Mouse (Mus musculus): ENCODE measurements at regions not wholly inside any gene's neighbourhood (a gene's known extent, or its start where the extent isn't known, plus 50 kb on each side); places are given as distances from the start of the nearest gene placed in this dataset.

DNA sequence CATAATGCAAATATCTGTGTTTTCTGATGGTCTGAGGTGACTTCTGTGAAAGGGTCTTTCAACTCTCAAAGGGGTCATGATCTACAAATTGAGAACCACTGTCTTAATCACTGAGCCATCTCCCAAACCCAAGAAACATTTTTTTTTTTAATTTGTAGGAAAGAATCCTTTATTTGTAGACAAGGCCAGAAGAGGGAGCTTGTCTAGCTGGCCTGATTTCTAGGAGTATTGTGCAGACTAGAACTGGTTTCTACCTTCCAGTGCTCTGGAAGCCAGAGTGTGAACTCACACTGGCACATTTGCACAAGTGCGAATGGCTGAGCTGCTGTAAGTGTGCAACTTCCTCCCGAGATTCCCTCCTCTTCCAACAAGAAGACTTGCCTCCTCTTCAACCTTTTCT lies 148.1 kb upstream of the Ncam1 start:
- H3K27ac ChIP-seq (ENCODE audit: control insufficient read depth, low read depth, low read length): no peak overlapping the region
- H3K4me3 ChIP-seq (ENCODE audit: control insufficient read depth in 1 of 2, insufficient read depth in 1 of 2, low read depth in 2 of 2, low read length in 2 of 2): no peak overlapping the region
- no peaks in the 10 kb centered on the region for H3K9me3 ChIP-seq (replicated peaks; ENCODE audit: insufficient read depth, low read length)
- no peak for TF ChIP-seq CHD2 (IDR thresholded peaks at IDR 0.05; ENCODE audit: low read length)
- no peaks in the 10 kb centered on the region for H3K36me3 ChIP-seq (ENCODE audit: control insufficient read depth in 1 of 2, insufficient read depth in 2 of 2, low read length in 2 of 2)
- no peak overlapping the region for H3K9ac ChIP-seq (ENCODE audit: control insufficient read depth, low read depth, low read length, poor library complexity, severe bottlenecking)
- no peak for DNase-seq (ENCODE audit: low read depth, low spot score)
- no peaks in the 10 kb centered on the region for H3K79me2 ChIP-seq (ENCODE audit: control insufficient read depth, insufficient read depth, low read length, poor library complexity)
- no peaks in the 10 kb centered on the region for H3K4me1 ChIP-seq (ENCODE audit: control insufficient read depth in 1 of 2, insufficient read depth in 2 of 2, low read length in 2 of 2)
- no peaks in the 10 kb centered on the region for H3K27me3 ChIP-seq (ENCODE audit: control insufficient read depth in 1 of 2, insufficient read depth in 2 of 2, low read length in 2 of 2)

GRCm38 (mm10) chr9:49935555-49936376 lies 137.0 kb upstream of the Ncam1 start:
- no peaks in the 10 kb centered on the region for H3K4me1 ChIP-seq (ENCODE audit: control insufficient read depth in 1 of 2, insufficient read depth in 2 of 2, low read length in 2 of 2)
- no peak for TF ChIP-seq E2F4 (IDR thresholded peaks at IDR 0.05; ENCODE audit: borderline replicate concordance, low read depth, low read length)
- TF ChIP-seq RCOR1 (IDR thresholded peaks at IDR 0.05; ENCODE audit: low read depth, low read length): no peak
- no peak for TF ChIP-seq MXI1 (IDR thresholded peaks at IDR 0.05; ENCODE audit: low read depth, low read length)
- TF ChIP-seq NRF1 (IDR thresholded peaks at IDR 0.05; ENCODE audit: insufficient read depth, low read depth, low read length, poor library complexity, severe bottlenecking): no peak
- no peak for TF ChIP-seq ELF1 (IDR thresholded peaks at IDR 0.05; ENCODE audit: low read depth, low read length)
- no peak for TF ChIP-seq JUND (IDR thresholded peaks at IDR 0.05; ENCODE audit: low read depth, low read length)
- TF ChIP-seq POLR2A (IDR thresholded peaks at IDR 0.05; ENCODE audit: control insufficient read depth in 1 of 2, insufficient read depth in 1 of 2, low read depth in 1 of 2, low read length in 2 of 2, poor library complexity in 1 of 2): no peak
- TF ChIP-seq NELFE (IDR thresholded peaks at IDR 0.05; ENCODE audit: low read depth, low read length): no peak
- TF ChIP-seq GABPA (IDR thresholded peaks at IDR 0.05; ENCODE audit: low read depth, low read length): no peak
- TF ChIP-seq EP300 (IDR thresholded peaks at IDR 0.05; ENCODE audit: low read depth in 1 of 2, low read length in 2 of 2): no peak
- no peak for TF ChIP-seq SMC3 (IDR thresholded peaks at IDR 0.05; ENCODE audit: low read depth, low read length)
- no peak for TF ChIP-seq RAD21 (IDR thresholded peaks at IDR 0.05; ENCODE audit: low read depth, low read length)
- no peak for TF ChIP-seq SIN3A (IDR thresholded peaks at IDR 0.05; ENCODE audit: low read length)
- no peak for TF ChIP-seq ZC3H11A (IDR thresholded peaks at IDR 0.05; ENCODE audit: low read depth, low read length)
- TF ChIP-seq POLR2AphosphoS5 (IDR thresholded peaks at IDR 0.05; ENCODE audit: borderline replicate concordance, low read depth, low read length): no peak
- no peak for TF ChIP-seq TBP (IDR thresholded peaks at IDR 0.05; ENCODE audit: low read depth, low read length)
- TF ChIP-seq GATA1 (IDR thresholded peaks at IDR 0.05; ENCODE audit: low read depth, low read length): no peak
- TF ChIP-seq MAX (IDR thresholded peaks at IDR 0.05; ENCODE audit: low read length): no peak
- no peak overlapping the region for H3K4me3 ChIP-seq (ENCODE audit: control insufficient read depth in 1 of 2, insufficient read depth in 1 of 2, low read depth in 2 of 2, low read length in 2 of 2)
- H3K9ac ChIP-seq (ENCODE audit: control insufficient read depth, low read depth, low read length, poor library complexity, severe bottlenecking): no peak overlapping the region
- no peak overlapping the region for H3K27ac ChIP-seq (ENCODE audit: control insufficient read depth, low read depth, low read length)
- no peaks in the 10 kb centered on the region for H3K27me3 ChIP-seq (ENCODE audit: control insufficient read depth in 1 of 2, insufficient read depth in 2 of 2, low read length in 2 of 2)
- DNase-seq (ENCODE audit: low read depth, low spot score): no peak
- no peaks in the 10 kb centered on the region for H3K79me2 ChIP-seq (ENCODE audit: control insufficient read depth, insufficient read depth, low read length, poor library complexity)
- H3K36me3 ChIP-seq (ENCODE audit: control insufficient read depth in 1 of 2, insufficient read depth in 2 of 2, low read length in 2 of 2): no peaks in the 10 kb centered on the region
- no peaks in the 10 kb centered on the region for H3K9me3 ChIP-seq (replicated peaks; ENCODE audit: insufficient read depth, low read length)

Data from MEL (cell line).